Mouse (Mus musculus) midbrain, embryonic 12.5 days (tissue): ENCODE data around the gene Mrpl4. TPM values are rescaled to one million over a fixed set of nuclear protein-coding genes. Genes with fewer than 3 reads are reported as not detected.
"Not testable (repeated sequence)": the region's sequence is repeated elsewhere in the genome, so short reads cannot be mapped to it uniquely, and the experiment has no call there.

Experiments used
- ATAC-seq: fragments of 200-750 bp; cut with Nextera tagmentation; 2 replicates; pipeline ENCODE4 v1.8.0; 2017; ENCODE audit warnings: low read depth, moderate TSS enrichment, moderate library complexity; ENCODE audit not compliant: low FRiP score
- H3K27ac ChIP-seq: fragments of 300-500 bp; sonication (generic); replicated peaks from 2 replicates; pipeline ENCODE4 v1.5.1; 2016; ENCODE audit warnings: mild to moderate bottlenecking
- H3K27me3 ChIP-seq: fragments of 300-500 bp; sonication (generic); 2 replicates; pipeline ENCODE4 v1.6.1; 2016; ENCODE audit warnings: mild to moderate bottlenecking
- H3K36me3 ChIP-seq: fragments of 300-500 bp; sonication (generic); 2 replicates; pipeline ENCODE4 v1.6.1; 2016
- H3K4me1 ChIP-seq: fragments of 300-500 bp; sonication (generic); 2 replicates; pipeline ENCODE4 v1.6.1; 2016
- H3K4me2 ChIP-seq: fragments of 300-500 bp; sonication (generic); replicated peaks from 2 replicates; pipeline ENCODE4 v1.6.1; 2016; ENCODE audit warnings: mild to moderate bottlenecking, moderate library complexity
- H3K4me3 ChIP-seq: fragments of 300-500 bp; sonication (generic); 2 replicates; pipeline ENCODE4 v1.5.1; 2016; ENCODE audit warnings: mild to moderate bottlenecking
- H3K9ac ChIP-seq: fragments of 300-500 bp; sonication (generic); replicated peaks from 2 replicates; pipeline ENCODE4 v1.6.1; 2016; ENCODE audit warnings: mild to moderate bottlenecking, moderate library complexity
- H3K9me3 ChIP-seq: fragments of 300-500 bp; sonication (generic); 2 replicates; pipeline ENCODE4 v1.6.1; 2016; ENCODE audit warnings: mild to moderate bottlenecking
- WGBS: fragments of 180-500 bp; shearing (Covaris S2); methylation state at CpG from one replicate; pipeline ENCODE4 v1.1.7; 2016; 5-methylcytosine and 5-hydroxymethylcytosine counted together
- polyA plus RNA-seq: library from polyadenylated mRNA; unstranded; fragments of >200 nt; fragmentation: Nextera tagmentation; extraction: Ambion mirVana; gene quantifications from 2 replicates; pipeline ENCODE4 v1.2.1, GENCODE M21; 2016

The Mrpl4 gene
- polyA plus RNA-seq, 1 experiment from 2014 or later: 109 TPM

DNA sequence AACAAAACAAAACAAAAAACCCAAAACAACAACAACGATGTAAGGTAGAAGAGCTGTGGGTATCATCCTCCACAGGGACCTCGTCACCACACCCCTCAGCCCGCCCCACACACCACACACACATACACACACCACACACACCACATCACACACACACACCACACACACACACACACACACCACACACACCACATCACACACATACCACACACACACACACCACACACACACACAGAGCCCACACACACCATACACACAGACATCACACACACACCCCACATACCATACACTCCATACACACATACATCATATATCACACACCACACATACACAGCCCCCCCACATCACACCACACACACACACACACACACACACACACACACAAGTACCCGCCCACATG, 11.0 kb upstream of the Mrpl4 start:
- Histone ChIP-seq H3K4me1 (peaks cover 6% of the 10 kb centered on the region; the same call in 1 of the 2 replicates), H3K4me3 (no peak overlapping the region), H3K27ac (no peak overlapping the region), H3K4me2 (no peak overlapping the region), H3K9me3 (no peaks in the 10 kb centered on the region), H3K9ac (no peak overlapping the region), H3K27me3 (peaks cover 8% of the 10 kb centered on the region), H3K36me3 (no peaks in the 10 kb centered on the region)
- 97% methylated on average over 4 of the region's 4 CpGs for WGBS
- no peak for ATAC-seq

DNA sequence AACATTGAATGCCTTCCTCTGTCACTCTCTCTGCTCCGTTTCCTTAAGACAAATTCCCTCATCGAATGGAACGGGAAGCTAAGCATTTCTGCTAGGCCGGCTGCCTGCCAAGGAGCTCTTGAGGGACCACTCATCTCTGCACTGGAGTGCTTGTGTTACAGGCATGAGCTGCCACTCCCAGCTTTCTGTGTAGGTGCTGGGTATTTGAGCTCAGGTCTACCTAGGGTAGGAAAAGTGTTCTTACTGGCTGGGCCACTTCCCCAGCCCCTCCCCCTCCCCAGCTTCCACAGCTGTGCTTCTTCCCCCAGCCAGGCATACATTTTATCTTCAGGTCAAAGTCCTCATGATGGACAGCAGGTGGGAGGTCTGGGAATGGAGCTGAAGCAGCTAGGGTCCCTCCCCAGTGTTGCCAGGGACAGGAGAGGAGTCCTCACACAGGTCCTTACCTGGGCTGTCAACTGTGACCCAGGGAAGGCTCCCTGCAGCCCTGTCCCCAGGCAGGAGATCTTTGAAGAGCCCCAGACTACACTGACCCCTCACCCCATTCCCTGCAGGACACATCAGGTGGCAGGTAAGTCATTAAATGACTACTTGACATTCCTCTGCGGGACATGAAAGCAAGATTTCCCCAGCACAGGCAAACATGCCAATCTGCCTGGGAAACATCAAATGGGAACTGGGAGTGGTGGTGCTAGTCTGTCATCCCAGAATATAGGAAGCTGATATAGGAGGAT, 9.2 kb upstream of the Mrpl4 start:
- H3K36me3 ChIP-seq: no peaks in the 10 kb centered on the region
- no peak overlapping the region for H3K4me3 ChIP-seq
- WGBS: 61% methylated on average over 5 of the region's 5 CpGs
- no peak for ATAC-seq
- peaks cover 6% of the 10 kb centered on the region; the same call in 1 of the 2 replicates for H3K4me1 ChIP-seq
- no peaks in the 10 kb centered on the region for H3K9me3 ChIP-seq
- H3K27me3 ChIP-seq: peaks cover 3% of the 10 kb centered on the region; the same call in 1 of the 2 replicates
- no peak overlapping the region for H3K9ac ChIP-seq
- H3K27ac ChIP-seq: no peak overlapping the region
- no peak overlapping the region for H3K4me2 ChIP-seq

DNA sequence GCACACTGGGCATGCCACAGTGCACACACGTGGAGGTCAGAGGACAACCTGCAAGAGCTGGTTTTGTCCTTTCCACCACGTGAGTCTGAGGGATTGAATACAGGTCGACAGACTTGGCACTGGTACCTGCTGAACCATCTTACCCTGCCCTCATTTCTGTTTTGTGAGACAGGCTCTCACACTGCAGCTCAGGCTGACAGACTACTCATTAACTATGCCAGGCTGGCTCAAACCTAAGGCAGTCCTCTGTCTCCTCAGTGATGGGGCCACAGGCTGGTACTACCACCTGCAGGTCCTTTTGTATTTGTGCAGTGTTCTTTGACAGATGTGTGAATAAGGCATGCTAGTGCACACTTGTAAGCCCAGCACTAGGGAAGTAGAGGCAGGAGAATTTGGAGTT, 7.5 kb upstream of the Mrpl4 start:
- Histone ChIP-seq H3K27ac (no peak overlapping the region), H3K27me3 (no peaks in the 10 kb centered on the region), H3K4me3 (no peak overlapping the region), H3K4me1 (peaks cover 6% of the 10 kb centered on the region; the same call in 1 of the 2 replicates), H3K36me3 (no peaks in the 10 kb centered on the region), H3K9ac (no peak overlapping the region), H3K9me3 (no peaks in the 10 kb centered on the region), H3K4me2 (no peak overlapping the region)
- WGBS: 67% methylated on average over 3 of the region's 3 CpGs
- ATAC-seq: no peak

DNA sequence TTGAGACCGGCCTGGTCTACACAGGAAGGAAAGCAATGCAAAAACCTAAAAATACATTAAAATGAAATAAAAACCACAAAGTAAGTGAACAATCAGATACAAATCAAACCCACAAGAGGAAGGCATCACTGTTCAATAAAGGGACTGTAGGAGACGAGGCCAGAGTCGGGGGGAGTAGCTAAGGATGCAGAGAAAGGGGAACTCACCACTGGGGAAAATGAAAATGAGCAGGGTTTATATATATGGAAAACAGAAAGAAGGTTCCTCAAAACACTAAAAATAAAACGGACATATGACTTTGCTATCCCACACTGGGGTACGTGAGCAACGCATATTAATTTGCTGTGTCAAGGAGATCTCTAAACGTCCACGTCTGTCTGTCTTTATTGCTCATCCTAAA, 5.5 kb upstream of the Mrpl4 start:
- no peak overlapping the region for H3K4me2 ChIP-seq
- no peaks in the 10 kb centered on the region for H3K9me3 ChIP-seq

GRCm38 (mm10) chr9:20998337-20998736, 4.2 kb upstream of the Mrpl4 start:
- not testable (repeated sequence) for H3K4me3 ChIP-seq, H3K9ac ChIP-seq, H3K27ac ChIP-seq, H3K9me3 ChIP-seq, ATAC-seq, H3K36me3 ChIP-seq, H3K4me2 ChIP-seq, H3K27me3 ChIP-seq, H3K4me1 ChIP-seq
- WGBS: 82% methylated on average over 1 of the region's 1 CpGs

More for the DNA sequence above, 5.5 kb upstream of the Mrpl4 start:
- Histone ChIP-seq H3K36me3 (no peaks in the 10 kb centered on the region), H3K4me3 (no peak overlapping the region), H3K27me3 (no peaks in the 10 kb centered on the region), H3K4me1 (no peaks in the 10 kb centered on the region), H3K9ac (no peak overlapping the region), H3K27ac (no peak overlapping the region)
- 92% methylated on average over 8 of the region's 8 CpGs for WGBS
- ATAC-seq: no peak

- Histone ChIP-seq H3K9me3 (no peaks in the 10 kb centered on the region), H3K4me1 (peaks cover 12% of the 10 kb centered on the region), H3K27ac (no peak overlapping the region), H3K4me3 (no peak overlapping the region), H3K9ac (no peak overlapping the region; the same call in 1 of the 2 replicates), H3K4me2 (no peak overlapping the region), H3K27me3 (no peaks in the 10 kb centered on the region), H3K36me3 (peaks cover 14% of the 10 kb centered on the region)
- ATAC-seq: no peak
These were observed 1.7 kb upstream of the Mrpl4 start for GRCm38 (mm10) chr9:21000811-21001210.

GRCm38 (mm10) chr9:21001651-21002200, 812 bp upstream of the Mrpl4 start:
- H3K27ac ChIP-seq: no peak overlapping the region
- 72% methylated on average over 6 of the region's 6 CpGs for WGBS
- ATAC-seq: no peak
- H3K9me3 ChIP-seq: no peaks in the 10 kb centered on the region
- H3K27me3 ChIP-seq: no peaks in the 10 kb centered on the region
- no peak overlapping the region; the same call in 1 of the 2 replicates for H3K4me3 ChIP-seq
- H3K4me1 ChIP-seq: peaks cover 12% of the 10 kb centered on the region
- H3K36me3 ChIP-seq: peaks cover 22% of the 10 kb centered on the region
- no peak overlapping the region for H3K4me2 ChIP-seq
- peak overlapping the region; percentile 86; the same call in 1 of the 2 replicates for H3K9ac ChIP-seq

DNA sequence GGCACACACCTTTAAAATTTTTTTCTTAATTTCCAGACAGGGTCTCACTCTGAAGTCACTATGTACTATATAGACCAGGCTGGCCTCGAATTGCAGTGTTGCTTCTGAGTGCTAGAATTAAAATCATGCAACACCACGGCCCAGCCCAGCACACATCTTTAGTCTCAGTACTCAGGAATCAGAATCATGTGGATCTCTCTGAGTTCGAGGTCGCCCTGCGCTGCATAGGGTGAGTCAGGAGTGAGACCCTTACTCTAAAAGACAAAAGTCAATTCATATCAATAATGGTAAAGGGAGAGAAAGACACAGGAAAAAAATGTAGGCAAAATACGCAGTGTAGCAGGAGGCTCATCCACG, 290 bp upstream of the Mrpl4 start:
- 9% methylated on average over 7 of the region's 7 CpGs for WGBS
- H3K9ac ChIP-seq: peak overlapping the region; percentile 86
- H3K27me3 ChIP-seq: no peaks in the 10 kb centered on the region
- H3K4me3 ChIP-seq: peak overlapping the region; percentile 84
- peaks cover 12% of the 10 kb centered on the region for H3K4me1 ChIP-seq
- no peaks in the 10 kb centered on the region for H3K9me3 ChIP-seq
- no peak; the same call in 1 of the 2 replicates for ATAC-seq
- peak overlapping the region; percentile 64 for H3K27ac ChIP-seq
- H3K36me3 ChIP-seq: peaks cover 27% of the 10 kb centered on the region
- peak overlapping the region; percentile 91 for H3K4me2 ChIP-seq

GRCm38 (mm10) chr9:21007313-21007952, 4.9 kb downstream of the Mrpl4 start:
- no peak overlapping the region for H3K4me2 ChIP-seq
- no peak overlapping the region for H3K4me3 ChIP-seq
- WGBS: 94% methylated on average over 10 of the region's 10 CpGs
- H3K4me1 ChIP-seq: peaks cover 10% of the 10 kb centered on the region
- H3K36me3 ChIP-seq: peaks cover 47% of the 10 kb centered on the region
- no peak overlapping the region for H3K9ac ChIP-seq
- ATAC-seq: no peak
- H3K27ac ChIP-seq: no peak overlapping the region
- peaks cover 8% of the 10 kb centered on the region; the same call in 1 of the 2 replicates for H3K27me3 ChIP-seq
- no peaks in the 10 kb centered on the region for H3K9me3 ChIP-seq

DNA sequence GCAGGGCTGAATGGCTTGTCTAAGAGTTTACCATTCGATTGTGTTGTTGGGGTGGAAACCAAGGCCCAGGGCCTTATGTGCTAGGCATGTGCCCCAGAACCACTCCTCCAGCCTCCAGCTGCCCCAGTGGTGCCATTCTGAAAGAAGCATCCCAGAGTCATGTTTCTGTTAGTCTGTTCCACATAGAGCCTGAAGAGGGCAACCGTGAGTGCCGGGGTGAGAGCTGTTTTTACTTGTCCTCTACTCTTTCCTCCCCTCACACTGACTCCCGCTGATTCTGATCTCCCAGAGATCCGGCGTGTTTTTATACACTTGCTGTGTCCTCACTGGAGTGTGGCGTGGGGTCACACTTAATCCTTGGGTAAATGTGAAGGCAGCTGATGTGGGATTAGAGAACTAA, 5.5 kb downstream of the Mrpl4 start:
- Histone ChIP-seq H3K36me3 (peaks cover 47% of the 10 kb centered on the region), H3K4me3 (no peak overlapping the region), H3K4me1 (peaks cover 10% of the 10 kb centered on the region), H3K27ac (no peak overlapping the region), H3K9me3 (no peaks in the 10 kb centered on the region), H3K4me2 (no peak overlapping the region), H3K9ac (no peak overlapping the region), H3K27me3 (peaks cover 13% of the 10 kb centered on the region)
- no peak for ATAC-seq
- WGBS: 84% methylated on average over 7 of the region's 7 CpGs

- H3K27me3 ChIP-seq: peaks cover 33% of the 10 kb centered on the region
- H3K9me3 ChIP-seq: no peaks in the 10 kb centered on the region
- H3K27ac ChIP-seq: no peak overlapping the region
- peaks cover 2% of the 10 kb centered on the region; the same call in 1 of the 2 replicates for H3K4me1 ChIP-seq
- no peak overlapping the region for H3K4me3 ChIP-seq
- H3K4me2 ChIP-seq: no peak overlapping the region
- H3K36me3 ChIP-seq: peaks cover 36% of the 10 kb centered on the region
- ATAC-seq: no peak
- 68% methylated on average over 2 of the region's 2 CpGs for WGBS
- H3K9ac ChIP-seq: no peak overlapping the region
These were observed 7.8 kb downstream of the Mrpl4 start for GRCm38 (mm10) chr9:21010362-21010761.

DNA sequence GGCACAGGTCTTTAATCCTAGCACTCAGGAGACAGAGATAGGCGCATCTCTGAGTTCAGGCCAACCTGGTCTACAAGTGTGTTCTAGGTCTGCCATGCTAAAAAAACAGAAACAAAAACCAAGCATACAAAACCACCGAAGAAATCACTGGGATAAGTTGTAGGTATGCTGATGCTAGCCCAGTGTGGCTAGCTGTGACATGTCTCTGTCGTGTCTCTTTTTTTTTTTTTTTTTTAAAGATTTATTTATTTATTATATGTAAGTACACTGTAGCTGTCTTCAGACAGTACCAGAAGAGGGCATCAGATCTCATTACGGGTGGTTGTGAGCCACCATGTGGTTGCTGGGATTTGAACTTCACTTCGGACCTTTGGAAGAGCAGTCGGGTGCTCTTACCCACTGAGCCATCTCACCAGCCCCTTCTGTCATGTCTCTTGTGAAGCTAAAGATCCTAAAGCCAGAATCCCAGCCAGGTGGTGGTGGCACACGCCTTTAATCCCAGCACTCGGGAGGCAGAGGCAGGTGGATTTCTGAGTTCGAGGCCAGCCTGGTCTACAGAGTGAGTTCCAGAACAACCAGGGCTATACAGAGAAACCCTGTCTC, 8.5 kb downstream of the Mrpl4 start:
- not testable (repeated sequence) for H3K4me2 ChIP-seq, H3K4me1 ChIP-seq, H3K4me3 ChIP-seq, H3K27ac ChIP-seq, H3K9ac ChIP-seq, ATAC-seq, H3K9me3 ChIP-seq
- peaks cover 39% of the 10 kb centered on the region for H3K27me3 ChIP-seq
- 71% methylated on average over 9 of the region's 9 CpGs for WGBS
- H3K36me3 ChIP-seq: peaks cover 30% of the 10 kb centered on the region
